Mouse (Mus musculus): ENCODE measurements around the gene Setd2. TPM values are rescaled to one million over a fixed set of nuclear protein-coding genes. Genes with fewer than 3 reads are reported as not detected.

Setd2 gene
- total RNA-seq, 2 experiments from 2014 or later = 62.6 to 67.6 TPM

GRCm38 (mm10) chr9:110654726-110655650, 122.6 kb downstream of the Setd2 start:
- no peak for DNase-seq

GRCm38 (mm10) chr9:110655651-110656007, 123.2 kb downstream of the Setd2 start:
- DNase-seq = no peak

- peak; percentile 96 for DNase-seq
Measured at GRCm38 (mm10) chr9:110656249-110657221, 124.1 kb downstream of the Setd2 start, which contains the start of gene Ccdc12. Gene Ccdc12 (plus strand): TSS chr9:110656503.

DNA sequence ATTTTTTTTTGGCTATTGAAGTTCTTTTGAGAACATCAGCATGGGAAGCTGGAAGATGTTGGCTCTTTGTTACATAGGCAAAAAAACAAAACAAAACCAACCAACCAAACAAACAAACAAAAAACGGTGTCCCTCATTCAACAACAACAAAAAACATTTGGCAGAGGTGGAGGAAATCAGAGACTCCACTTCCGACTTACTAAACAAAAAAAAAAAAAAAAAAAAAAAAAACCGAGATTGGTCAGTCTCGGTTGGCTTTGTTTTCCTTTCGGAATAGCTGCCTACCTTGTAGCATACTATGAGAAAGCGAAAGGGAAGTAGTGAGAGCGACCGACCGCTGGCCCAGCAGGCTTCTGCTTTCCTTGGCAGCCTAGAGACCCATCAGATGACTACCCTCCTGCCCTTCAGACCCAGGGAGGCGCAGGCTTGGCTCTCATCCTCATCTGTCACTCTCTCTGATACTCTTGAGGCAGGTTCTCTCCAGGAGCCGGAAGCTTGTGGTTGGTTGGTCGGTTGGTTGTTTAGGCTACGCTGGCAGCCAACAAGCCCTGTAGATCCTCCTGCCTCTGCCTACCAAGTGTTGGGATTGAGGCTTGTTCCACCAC, 125.2 kb downstream of the Setd2 start:
- DNase-seq = no peak

DNA sequence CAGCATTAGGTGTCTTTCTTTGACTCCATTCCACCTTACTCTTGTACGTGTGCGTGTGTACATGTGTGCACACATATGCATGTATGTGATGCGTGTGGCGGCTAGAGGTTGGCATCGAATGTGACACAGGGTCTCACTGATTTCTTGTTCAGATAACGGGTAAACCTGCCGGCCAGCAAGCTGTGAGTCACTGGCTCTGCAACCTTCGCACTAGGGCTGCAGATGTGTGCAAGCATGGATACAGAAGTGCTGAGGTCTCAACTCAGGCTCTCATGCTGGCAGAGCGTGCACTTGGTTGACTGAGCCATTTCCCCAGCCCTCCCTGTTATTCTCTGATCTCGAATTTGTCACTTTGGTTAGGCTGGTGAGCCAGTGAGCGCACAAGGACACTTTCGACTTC, 127.1 kb downstream of the Setd2 start:
- no peak for DNase-seq

DNA sequence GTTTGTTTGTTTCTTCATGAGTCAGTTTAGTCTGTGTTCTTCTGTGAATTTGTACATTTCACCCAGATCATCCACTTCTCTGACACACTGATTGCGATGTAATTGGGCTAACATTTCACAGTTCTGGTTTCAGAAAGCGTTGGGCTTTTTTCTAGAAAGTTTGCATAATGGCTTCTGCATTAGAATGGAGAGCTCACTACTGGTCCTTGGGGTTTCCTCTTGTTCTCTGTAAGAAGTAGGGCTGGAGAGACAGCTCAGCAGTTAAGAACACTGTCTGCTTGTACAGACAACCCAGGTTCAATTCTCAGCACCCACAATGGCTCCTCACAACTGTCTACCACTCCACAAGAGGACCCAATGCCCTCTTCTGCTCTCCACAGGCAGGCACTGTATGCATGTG, 127.8 kb downstream of the Setd2 start:
- no peak for DNase-seq

GRCm38 (mm10) chr9:110660856-110661612, 128.6 kb downstream of the Setd2 start:
- no peak for DNase-seq

DNA sequence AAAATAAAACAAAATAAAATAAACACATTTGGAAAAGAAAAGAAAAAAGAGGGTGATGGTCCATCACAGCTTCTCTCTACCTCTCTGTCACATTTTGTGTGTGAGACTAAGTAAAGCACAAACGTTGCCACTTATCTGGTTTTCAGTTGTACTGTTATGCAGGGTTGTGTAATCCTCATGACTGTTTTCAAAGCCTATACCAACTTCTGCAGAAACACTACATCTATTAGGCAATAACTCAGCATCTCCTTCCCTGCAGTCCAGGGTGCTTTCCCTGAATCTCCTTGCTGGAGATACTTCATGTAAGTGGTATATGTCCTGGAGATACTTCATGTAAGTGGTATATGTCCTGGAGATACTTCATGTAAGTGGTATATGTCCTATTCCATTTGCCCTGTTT, 130.4 kb downstream of the Setd2 start:
- no peak for DNase-seq

DNA sequence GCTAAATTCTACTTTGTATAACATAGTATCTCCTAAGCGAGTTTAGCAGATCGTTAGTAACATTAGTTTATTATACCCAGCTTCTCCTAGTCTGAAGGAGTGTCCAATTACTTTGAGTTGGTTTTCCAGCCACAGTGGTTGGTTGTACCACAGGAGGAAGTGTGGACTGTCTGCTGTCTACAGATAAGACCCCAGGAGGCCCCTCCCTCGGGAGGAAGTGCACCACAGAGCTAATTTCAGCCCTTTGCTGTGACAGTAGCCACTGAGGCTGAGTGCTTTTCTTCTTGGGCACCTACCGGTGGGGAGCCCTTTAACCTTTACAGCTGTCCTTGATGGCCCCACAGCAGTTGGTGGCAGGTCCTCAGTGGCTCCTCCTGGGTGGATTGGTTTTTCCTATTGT, 133.5 kb downstream of the Setd2 start:
- DNase-seq = no peak

DNA sequence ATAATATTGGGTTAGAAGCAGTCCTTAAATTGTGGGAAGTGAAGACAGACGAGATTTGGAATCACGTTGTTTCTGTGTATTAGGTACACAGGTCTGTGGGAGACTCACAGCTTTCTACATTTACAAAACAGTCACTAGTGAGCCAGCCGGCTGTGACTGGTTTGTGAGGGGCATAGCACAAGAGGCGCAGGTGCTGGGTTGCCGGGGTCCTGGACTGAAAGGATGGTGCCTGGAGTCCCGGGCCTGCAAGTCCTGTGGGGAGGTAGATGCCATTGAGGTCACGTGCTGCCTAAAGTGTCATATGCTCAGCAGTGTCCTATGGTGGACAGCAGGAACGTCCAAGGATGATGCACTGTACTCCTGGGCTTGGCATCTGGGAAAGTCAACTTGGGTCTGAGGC, 134.0 kb downstream of the Setd2 start:
- no peak for DNase-seq

DNA sequence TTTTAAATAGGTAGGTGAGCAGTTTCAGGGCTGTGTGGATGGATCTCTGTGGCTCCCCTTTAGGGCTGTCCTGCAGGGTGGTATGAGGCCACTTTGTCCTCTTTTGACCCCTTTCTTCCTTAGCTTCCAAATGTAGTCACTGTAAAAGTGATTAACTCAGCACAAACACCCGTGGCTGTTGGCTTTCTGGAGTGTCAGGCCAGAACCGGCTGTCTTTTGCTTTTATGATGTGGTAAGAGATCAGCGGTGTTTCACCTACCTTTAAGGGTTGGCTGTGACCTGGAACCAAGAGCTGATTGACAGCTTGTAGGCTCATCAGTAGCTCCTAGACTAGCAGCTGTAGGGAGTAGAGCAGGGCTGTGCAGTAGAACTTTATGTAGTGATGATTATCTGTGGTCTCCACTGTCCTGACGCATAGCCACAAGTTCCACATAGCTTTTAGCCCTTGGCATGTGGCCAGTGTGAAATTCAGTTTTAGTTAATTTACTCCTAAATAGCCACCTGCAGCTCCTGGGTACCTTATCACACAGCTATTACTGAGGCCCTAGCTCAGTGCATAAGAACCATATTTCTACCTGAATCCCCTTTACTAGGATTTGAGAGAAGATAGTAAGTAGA, 134.9 kb downstream of the Setd2 start:
- no peak for DNase-seq

Small RNA genes within 50 kb of the gene (microRNA-seq; reads per million reads assigned to microRNA genes)
- gene Mir8107 = 0.21 to 0.30 reads per million in 2 experiments

Other genes with a start within 250 kb of the Setd2 start
- 10 to 100 TPM in 1 of 2 experiments, 1 to 10 TPM in 1; 9.7 to 13.8 TPM for gene Elp6, start 227.4 kb upstream of the Setd2 start, total RNA-seq (2021)
- gene Scap, start 199.3 kb upstream of the Setd2 start, total RNA-seq (2021) = 10 to 100 TPM; 97.4 to 98.6 TPM
- gene Ptpn23, start 124.4 kb upstream of the Setd2 start, total RNA-seq (2021) = 10 to 100 TPM; 53.5 to 54.3 TPM
- not detected for gene Ngp, start 112.8 kb upstream of the Setd2 start, total RNA-seq (2021)
- 10 to 100 TPM; 24.0 to 25.8 TPM for gene Klhl18, start 55.9 kb upstream of the Setd2 start, total RNA-seq (2021)
- 1 to 10 TPM; 3.0 to 3.8 TPM for gene Kif9, start 55.6 kb upstream of the Setd2 start, total RNA-seq (2021)
- gene Nradd, start 91.9 kb downstream of the Setd2 start, total RNA-seq (2021) = 1 to 10 TPM; 1.8 to 2.4 TPM
- gene Nbeal2, start 121.6 kb downstream of the Setd2 start, total RNA-seq (2021) = 10 to 100 TPM; 14.0 to 17.5 TPM
- gene Ccdc12, start 123.9 kb downstream of the Setd2 start, total RNA-seq (2021) = 10 to 100 TPM; 48.3 to 54.5 TPM
- not detected for gene Myl3, start 209.3 kb downstream of the Setd2 start, total RNA-seq (2021)
- gene Pth1r, start 214.5 kb downstream of the Setd2 start, total RNA-seq (2021) = 1 to 10 TPM; 4.3 to 4.8 TPM